Mouse (Mus musculus) forebrain, embryonic 14.5 days (tissue): ENCODE results near the gene 1700010B08Rik. TPM values are rescaled to one million over a fixed set of nuclear protein-coding genes. Genes with fewer than 3 reads are reported as not detected.

Experiments used
- microRNA-seq: library from miRNA; unstranded; fragments of <30 nt; microRNA quantifications from one replicate; pipeline ENCODE4, GENCODE M21; 2016
- polyA plus RNA-seq: library from polyadenylated mRNA; unstranded; fragments of >200 nt; fragmentation: Nextera tagmentation; extraction: Ambion mirVana; gene quantifications from 2 replicates; pipeline ENCODE4 v1.2.1, GENCODE M21; 2014

1700010B08Rik gene
- polyA plus RNA-seq, 1 experiment from 2014 or later, result not detected

Small RNA genes lying within 50 kb of the gene (microRNA-seq; reads per million reads assigned to microRNA genes)
- gene Mir6340, result not detected

Other genes starting within 250 kb of the 1700010B08Rik start
- not detected in 2 replicates for gene 1700021F07Rik, start 196.8 kb upstream of the 1700010B08Rik start, polyA plus RNA-seq
- not detected in 2 replicates for gene Ankrd60, start 141.1 kb upstream of the 1700010B08Rik start, polyA plus RNA-seq
- gene Rab22a, start 59.7 kb upstream of the 1700010B08Rik start, polyA plus RNA-seq, result 36.4 and 41.1 TPM in 2 replicates
- 13.9 and 18.5 TPM in 2 replicates for gene Vapb, start 18.1 kb downstream of the 1700010B08Rik start, polyA plus RNA-seq